Mouse (Mus musculus): ENCODE data around the gene Galntl5. TPM values are rescaled to one million over a fixed set of nuclear protein-coding genes. Genes with fewer than 3 reads are reported as not detected.

Galntl5 gene
- polyA plus RNA-seq, 1 experiment, result not detected

DNA sequence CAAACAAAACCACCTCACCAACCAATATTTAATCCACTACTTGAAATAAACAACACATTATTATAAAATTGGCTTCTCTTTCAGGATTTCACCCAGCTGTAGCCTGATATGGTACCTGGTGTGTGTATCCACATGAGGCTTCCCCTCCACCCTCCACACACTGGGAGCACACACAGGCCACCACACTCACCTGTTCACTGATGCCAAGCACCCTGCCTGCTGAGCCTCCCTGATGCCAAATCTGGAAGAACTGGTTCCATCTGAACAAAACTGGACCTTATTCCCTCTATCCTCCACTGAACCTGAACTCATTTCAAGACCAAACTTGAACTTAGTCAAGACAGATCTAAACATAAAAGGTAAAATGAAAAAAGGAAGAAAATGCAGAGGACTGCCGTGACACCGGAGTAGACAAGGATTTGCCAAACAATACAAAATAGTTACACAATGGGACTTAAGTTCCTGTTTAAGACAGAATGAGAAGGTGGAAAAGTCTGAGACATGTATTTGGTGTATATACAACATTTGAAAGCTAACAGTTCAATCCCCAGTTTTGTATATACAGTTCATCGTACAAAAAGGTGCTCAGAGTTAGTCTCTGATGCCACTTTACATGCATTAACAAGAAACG, 87.1 kb downstream of the Galntl5 start:
- no peak overlapping the region for H3K4me3 ChIP-seq (replicated peaks; ENCODE audit: extremely low read depth, low read depth, low read length)
- H3K4me1 ChIP-seq (ENCODE audit: control insufficient read depth, insufficient read depth, low read length), result no peaks in the 10 kb centered on the region
- TF ChIP-seq POLR2A (IDR thresholded peaks at IDR 0.05; ENCODE audit: borderline replicate concordance, extremely low read depth, low read depth, low read length) (no peak), CTCF (IDR thresholded peaks at IDR 0.05; ENCODE audit: insufficient read depth, low read length) (no peak)
- DNase-seq, result no peak
- WGBS, result 75% methylated on average over 4 of the region's 4 CpGs

Other genes with a start within 250 kb of the Galntl5 start
- 10.9 and 18.0 TPM in 2 replicates for gene Prkag2, start 80.8 kb upstream of the Galntl5 start, polyA plus RNA-seq (2012; rRNA removed)
- 12.3 and 16.1 TPM in 2 replicates for gene Galnt11, start 40.4 kb downstream of the Galntl5 start, polyA plus RNA-seq (2012; rRNA removed)
- gene E130116L18Rik, start 41.7 kb downstream of the Galntl5 start, polyA plus RNA-seq (2012; rRNA removed), result not detected in 2 replicates

All from lung, adult 2 months (tissue).